Mouse (Mus musculus) kidney, adult 2 months (tissue): ENCODE measurements around the gene Hist1h2an.
"Not testable (repeated sequence)": the region's sequence is repeated elsewhere in the genome, so short reads cannot be mapped to it uniquely, and the experiment has no call there.

ENCODE experiments used
- CTCF ChIP-seq: fragments of 200-500 bp; conservative IDR thresholded peaks from 2 replicates; pipeline ENCODE4 v1.5.1; 2011; ENCODE audit warnings: low read depth, mild to moderate bottlenecking, control low read depth, low read length, moderate library complexity, mixed read lengths; ENCODE audit not compliant: insufficient read depth, insufficient read length
- POLR2A ChIP-seq: fragments of 200-500 bp; IDR thresholded peaks from one replicate; pipeline ENCODE4 v1.6.1; 2011; ENCODE audit warnings: low read depth, low read length, control low read depth

DNA sequence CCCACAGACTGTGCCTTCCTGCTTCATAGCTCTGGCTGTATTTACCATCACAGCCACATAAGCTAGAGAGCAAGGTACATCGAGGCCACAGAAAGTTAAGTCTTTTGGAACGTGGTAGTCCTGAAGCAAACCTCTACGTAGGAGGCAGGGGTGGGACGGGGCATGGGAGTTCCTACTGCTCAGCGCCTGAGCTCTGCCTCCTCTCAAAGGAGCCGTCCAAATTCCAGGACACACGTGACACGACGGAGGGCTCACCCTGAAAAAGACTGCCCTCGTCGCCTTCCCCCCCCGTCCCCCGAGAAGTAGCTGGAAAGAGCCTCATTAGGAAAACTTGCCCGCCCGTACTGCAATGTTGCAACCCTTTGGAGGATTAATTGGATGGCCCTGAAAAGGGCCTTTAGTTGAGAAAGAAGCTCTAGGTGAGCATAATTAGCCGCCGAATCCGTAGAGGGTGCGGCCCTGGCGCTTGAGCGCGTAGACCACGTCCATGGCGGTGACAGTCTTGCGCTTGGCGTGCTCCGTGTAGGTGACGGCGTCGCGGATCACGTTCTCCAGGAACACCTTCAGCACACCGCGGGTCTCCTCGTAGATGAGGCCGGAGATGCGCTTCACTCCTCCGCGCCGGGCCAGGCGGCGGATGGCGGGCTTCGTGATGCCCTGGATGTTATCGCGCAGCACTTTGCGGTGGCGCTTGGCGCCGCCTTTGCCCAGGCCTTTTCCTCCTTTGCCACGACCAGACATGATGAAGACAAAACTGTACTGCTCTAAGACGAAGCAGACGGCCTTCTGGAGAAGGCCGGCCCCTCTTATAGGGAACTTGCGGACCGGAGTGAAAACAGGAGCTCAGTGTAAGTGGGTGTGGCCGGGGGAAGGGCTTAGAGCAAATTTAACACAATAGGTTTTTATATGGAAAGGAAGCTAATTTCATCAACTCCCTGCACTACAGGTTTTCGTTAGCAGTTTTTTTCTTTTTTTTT lies 44.7 kb upstream of the Hist1h2an start, which contains the start of gene Hist1h4n:
- not testable (repeated sequence) for TF ChIP-seq POLR2A, CTCF
